Mouse (Mus musculus) midbrain, embryonic 10.5 days (tissue): Measurements from ENCODE around the gene Capn7. TPM values are rescaled to one million over a fixed set of nuclear protein-coding genes. Genes with fewer than 3 reads are reported as not detected.

ENCODE experiments used
- DNase-seq: peaks from one replicate; pipeline ENCODE4 v3.0.0-alpha.2; 2017; ENCODE audit warnings: low spot score
- H3K27ac ChIP-seq: fragments of 300-500 bp; sonication (generic); replicated peaks from 2 replicates; pipeline ENCODE4 v1.5.1; 2016; ENCODE audit warnings: mild to moderate bottlenecking
- H3K27me3 ChIP-seq: fragments of 300-500 bp; sonication (generic); 2 replicates; pipeline ENCODE4 v1.6.1; 2016; ENCODE audit warnings: low read depth, mild to moderate bottlenecking; ENCODE audit not compliant: poor library complexity, severe bottlenecking
- H3K36me3 ChIP-seq: fragments of 300-500 bp; sonication (generic); 2 replicates; pipeline ENCODE4 v1.6.1; 2016; ENCODE audit warnings: mild to moderate bottlenecking, moderate library complexity
- H3K4me1 ChIP-seq: fragments of 300-500 bp; sonication (generic); 2 replicates; pipeline ENCODE4 v1.6.1; 2016
- H3K4me3 ChIP-seq: fragments of 300-500 bp; sonication (generic); 2 replicates; pipeline ENCODE4 v1.5.1; 2016; ENCODE audit warnings: mild to moderate bottlenecking, moderate library complexity
- H3K9me3 ChIP-seq: fragments of 300-500 bp; sonication (generic); replicated peaks from 2 replicates; pipeline ENCODE4 v1.6.1; 2016; ENCODE audit warnings: mild to moderate bottlenecking
- WGBS: fragments of 180-500 bp; shearing (Covaris S2); methylation state at CpG from one replicate; pipeline ENCODE4 v1.1.7; 2016; 5-methylcytosine and 5-hydroxymethylcytosine counted together
- polyA plus RNA-seq: library from polyadenylated mRNA; unstranded; fragments of >200 nt; fragmentation: Nextera tagmentation; extraction: Ambion mirVana; gene quantifications from 2 replicates; pipeline ENCODE4 v1.2.1, GENCODE M21; 2016

The Capn7 gene
- polyA plus RNA-seq, result 28.9 and 35.5 TPM in 2 replicates

GRCm38 (mm10) chr14:31336369-31337155 lies at the start of gene Capn7:
Capn7 (plus strand) TSS chr14:31336638.
- WGBS, result under 1% methylated on average over 78 of the region's 78 CpGs
- Histone ChIP-seq H3K36me3 (peaks cover 14% of the 10 kb centered on the region), H3K4me1 (peaks cover 22% of the 10 kb centered on the region), H3K9me3 (no peaks in the 10 kb centered on the region), H3K4me3 (peak within 1 kb of the TSS; percentile 84), H3K27ac (peak within 1 kb of the TSS; percentile 94), H3K27me3 (no peaks in the 10 kb centered on the region)
- peak; percentile 99 for DNase-seq

- no peaks in the 10 kb centered on the region for H3K27me3 ChIP-seq
- H3K9me3 ChIP-seq, result no peaks in the 10 kb centered on the region
- H3K27ac ChIP-seq, result no peak overlapping the region
- no peak overlapping the region for H3K4me3 ChIP-seq
- DNase-seq, result no peak
- H3K36me3 ChIP-seq, result no peaks in the 10 kb centered on the region
- no peaks in the 10 kb centered on the region for H3K4me1 ChIP-seq
- 47% methylated on average over 3 of the region's 3 CpGs for WGBS
Observed at GRCm38 (mm10) chr14:31313192-31313591, 23.2 kb upstream of the Capn7 start.

- no peaks in the 10 kb centered on the region for H3K9me3 ChIP-seq
- 86% methylated on average over 12 of the region's 12 CpGs for WGBS
Observed at GRCm38 (mm10) chr14:31316613-31317012, 19.8 kb upstream of the Capn7 start.

GRCm38 (mm10) chr14:31317754-31318153 lies 18.7 kb upstream of the Capn7 start:
- Histone ChIP-seq H3K4me3 (no peak overlapping the region), H3K36me3 (no peaks in the 10 kb centered on the region), H3K27me3 (no peaks in the 10 kb centered on the region), H3K27ac (no peak overlapping the region), H3K9me3 (no peaks in the 10 kb centered on the region), H3K4me1 (no peaks in the 10 kb centered on the region)
- WGBS, result 88% methylated on average over 3 of the region's 3 CpGs
- no peak for DNase-seq

More at GRCm38 (mm10) chr14:31316613-31317012, 19.8 kb upstream of the Capn7 start:
- DNase-seq, result no peak
- H3K36me3 ChIP-seq, result no peaks in the 10 kb centered on the region
- no peaks in the 10 kb centered on the region for H3K4me1 ChIP-seq
- no peak overlapping the region for H3K4me3 ChIP-seq
- H3K27ac ChIP-seq, result no peak overlapping the region
- H3K27me3 ChIP-seq, result no peaks in the 10 kb centered on the region

GRCm38 (mm10) chr14:31319546-31319945 lies 16.9 kb upstream of the Capn7 start:
- Histone ChIP-seq H3K4me1 (peaks cover 10% of the 10 kb centered on the region), H3K4me3 (no peak overlapping the region), H3K27ac (no peak overlapping the region), H3K36me3 (no peaks in the 10 kb centered on the region), H3K27me3 (no peaks in the 10 kb centered on the region), H3K9me3 (no peaks in the 10 kb centered on the region)
- 85% methylated on average over 10 of the region's 10 CpGs for WGBS
- no peak for DNase-seq

GRCm38 (mm10) chr14:31321181-31321580 lies 15.3 kb upstream of the Capn7 start:
- Histone ChIP-seq H3K27me3 (no peaks in the 10 kb centered on the region), H3K4me1 (peaks cover 10% of the 10 kb centered on the region), H3K36me3 (no peaks in the 10 kb centered on the region), H3K4me3 (no peak overlapping the region), H3K27ac (no peak overlapping the region), H3K9me3 (no peaks in the 10 kb centered on the region)
- no peak for DNase-seq
- 87% methylated on average over 11 of the region's 11 CpGs for WGBS

GRCm38 (mm10) chr14:31322191-31322590 lies 14.2 kb upstream of the Capn7 start:
- WGBS, result 85% methylated on average over 3 of the region's 3 CpGs
- Histone ChIP-seq H3K9me3 (no peaks in the 10 kb centered on the region), H3K27ac (no peak overlapping the region), H3K36me3 (no peaks in the 10 kb centered on the region), H3K27me3 (no peaks in the 10 kb centered on the region), H3K4me1 (peaks cover 10% of the 10 kb centered on the region), H3K4me3 (no peak overlapping the region)
- no peak for DNase-seq

- peaks cover 10% of the 10 kb centered on the region for H3K4me1 ChIP-seq
- no peaks in the 10 kb centered on the region for H3K9me3 ChIP-seq
- H3K4me3 ChIP-seq, result peak overlapping the region; percentile 50
- no peak for DNase-seq
- H3K36me3 ChIP-seq, result no peaks in the 10 kb centered on the region
- no peak overlapping the region; the same call in 1 of the 2 replicates for H3K27ac ChIP-seq
- WGBS, result 90% methylated on average over 4 of the region's 4 CpGs
- no peaks in the 10 kb centered on the region for H3K27me3 ChIP-seq
Observed at GRCm38 (mm10) chr14:31323189-31323588, 13.2 kb upstream of the Capn7 start.

GRCm38 (mm10) chr14:31323849-31324792 lies 12.3 kb upstream of the Capn7 start, which contains the start of gene Dnah1:
Dnah1 (minus strand) TSS chr14:31323896.
- Histone ChIP-seq H3K4me1 (peaks cover 10% of the 10 kb centered on the region), H3K9me3 (no peaks in the 10 kb centered on the region), H3K27me3 (no peaks in the 10 kb centered on the region), H3K27ac (peak within 1 kb of the TSS; percentile 64), H3K36me3 (no peaks in the 10 kb centered on the region), H3K4me3 (peak within 1 kb of the TSS; percentile 50)
- peak; percentile 54 for DNase-seq
- WGBS, result 29% methylated on average over 28 of the region's 28 CpGs

- WGBS, result 69% methylated on average over 10 of the region's 10 CpGs
- no peak for DNase-seq
- Histone ChIP-seq H3K36me3 (no peaks in the 10 kb centered on the region), H3K4me3 (no peak overlapping the region), H3K4me1 (peaks cover 10% of the 10 kb centered on the region), H3K27me3 (no peaks in the 10 kb centered on the region), H3K9me3 (no peaks in the 10 kb centered on the region), H3K27ac (no peak overlapping the region)
Observed at GRCm38 (mm10) chr14:31324851-31325250, 11.6 kb upstream of the Capn7 start.

GRCm38 (mm10) chr14:31325551-31325950 lies 10.9 kb upstream of the Capn7 start:
- H3K27me3 ChIP-seq, result no peaks in the 10 kb centered on the region
- DNase-seq, result no peak
- H3K4me1 ChIP-seq, result peaks cover 10% of the 10 kb centered on the region
- H3K36me3 ChIP-seq, result no peaks in the 10 kb centered on the region
- H3K27ac ChIP-seq, result no peak overlapping the region
- 62% methylated on average over 5 of the region's 5 CpGs for WGBS
- H3K4me3 ChIP-seq, result no peak overlapping the region
- no peaks in the 10 kb centered on the region for H3K9me3 ChIP-seq

GRCm38 (mm10) chr14:31326770-31327169 lies 9.7 kb upstream of the Capn7 start:
- 82% methylated on average over 7 of the region's 7 CpGs for WGBS

More at GRCm38 (mm10) chr14:31326770-31327169, 9.7 kb upstream of the Capn7 start:
- Histone ChIP-seq H3K36me3 (no peaks in the 10 kb centered on the region), H3K4me3 (no peak overlapping the region), H3K27ac (no peak overlapping the region), H3K9me3 (no peaks in the 10 kb centered on the region), H3K27me3 (no peaks in the 10 kb centered on the region), H3K4me1 (peaks cover 10% of the 10 kb centered on the region)
- DNase-seq, result no peak
